Mouse (Mus musculus) liver, postnatal 0 days (tissue): ENCODE data around the gene Palb2. TPM values are rescaled to one million over a fixed set of nuclear protein-coding genes. Genes with fewer than 3 reads are reported as not detected.

Source experiments
- ATAC-seq: fragments of 200-750 bp; cut with Nextera tagmentation; 2 replicates; pipeline ENCODE4 v1.8.0; 2017; ENCODE audit warnings: mild to moderate bottlenecking, moderate library complexity
- DNase-seq: peaks from one replicate; pipeline ENCODE4 v3.0.0-alpha.2; 2016
- H3K27ac ChIP-seq: fragments of 300-500 bp; sonication (generic); 2 replicates; pipeline ENCODE4 v1.5.1; 2014; ENCODE audit warnings: antibody characterized with exemption, moderate library complexity, mild to moderate bottlenecking, low read depth
- H3K27me3 ChIP-seq: fragments of 300-500 bp; sonication (generic); 2 replicates; pipeline ENCODE4 v1.6.1; 2014; ENCODE audit warnings: low read length, control low read depth, mixed read lengths; ENCODE audit not compliant: insufficient read depth
- H3K36me3 ChIP-seq: fragments of 300-500 bp; sonication (generic); replicated peaks from 2 replicates; pipeline ENCODE4 v1.6.1; 2014; ENCODE audit warnings: mild to moderate bottlenecking, control low read depth, low read length, moderate library complexity, mixed read lengths; ENCODE audit not compliant: insufficient read depth
- H3K4me1 ChIP-seq: fragments of 300-500 bp; sonication (generic); 2 replicates; pipeline ENCODE4 v1.6.1; 2014; ENCODE audit warnings: antibody characterized with exemption, mild to moderate bottlenecking, control low read depth; ENCODE audit not compliant: insufficient read depth
- H3K4me2 ChIP-seq: fragments of 300-500 bp; sonication (generic); 2 replicates; pipeline ENCODE4 v1.6.1; 2014; ENCODE audit warnings: low read depth, mild to moderate bottlenecking, low read length, moderate library complexity, mixed read lengths
- H3K4me3 ChIP-seq: fragments of 300-500 bp; sonication (generic); 2 replicates; pipeline ENCODE4 v1.5.1; 2014; ENCODE audit warnings: low read depth, low read length
- H3K9ac ChIP-seq: fragments of 300-500 bp; sonication (generic); replicated peaks from 2 replicates; pipeline ENCODE4 v1.6.1; 2014; ENCODE audit warnings: mild to moderate bottlenecking, moderate library complexity
- H3K9me3 ChIP-seq: fragments of 300-500 bp; sonication (generic); 2 replicates; pipeline ENCODE4 v1.6.1; 2016; ENCODE audit warnings: mild to moderate bottlenecking, control low read depth, low read length, mixed read lengths
- CTCF ChIP-seq: sonication (generic); IDR thresholded peaks from 2 replicates; pipeline ENCODE4 v1.5.1; 2016; ENCODE audit warnings: antibody characterized with exemption, low read depth
- EP300 ChIP-seq: IDR thresholded peaks from 2 replicates; pipeline ENCODE4 v1.6.1; 2016; ENCODE audit warnings: antibody characterized with exemption, low read depth, mild to moderate bottlenecking
- WGBS: fragments of 180-500 bp; shearing (Covaris S2); extraction: QIAGEN DNeasy Blood & Tissue Kit; methylation state at CpG from one replicate; pipeline ENCODE4 v1.1.7; 2014; ENCODE audit not compliant: insufficient replicate concordance; 5-methylcytosine and 5-hydroxymethylcytosine counted together
- polyA plus RNA-seq: library from polyadenylated mRNA; unstranded; fragments of >200 nt; fragmentation: Nextera tagmentation; extraction: Ambion mirVana; gene quantifications from 2 replicates; pipeline ENCODE4 v1.2.1, GENCODE M21; 2015

Palb2 gene
- 4.5 and 6.5 TPM in 2 replicates for polyA plus RNA-seq

DNA sequence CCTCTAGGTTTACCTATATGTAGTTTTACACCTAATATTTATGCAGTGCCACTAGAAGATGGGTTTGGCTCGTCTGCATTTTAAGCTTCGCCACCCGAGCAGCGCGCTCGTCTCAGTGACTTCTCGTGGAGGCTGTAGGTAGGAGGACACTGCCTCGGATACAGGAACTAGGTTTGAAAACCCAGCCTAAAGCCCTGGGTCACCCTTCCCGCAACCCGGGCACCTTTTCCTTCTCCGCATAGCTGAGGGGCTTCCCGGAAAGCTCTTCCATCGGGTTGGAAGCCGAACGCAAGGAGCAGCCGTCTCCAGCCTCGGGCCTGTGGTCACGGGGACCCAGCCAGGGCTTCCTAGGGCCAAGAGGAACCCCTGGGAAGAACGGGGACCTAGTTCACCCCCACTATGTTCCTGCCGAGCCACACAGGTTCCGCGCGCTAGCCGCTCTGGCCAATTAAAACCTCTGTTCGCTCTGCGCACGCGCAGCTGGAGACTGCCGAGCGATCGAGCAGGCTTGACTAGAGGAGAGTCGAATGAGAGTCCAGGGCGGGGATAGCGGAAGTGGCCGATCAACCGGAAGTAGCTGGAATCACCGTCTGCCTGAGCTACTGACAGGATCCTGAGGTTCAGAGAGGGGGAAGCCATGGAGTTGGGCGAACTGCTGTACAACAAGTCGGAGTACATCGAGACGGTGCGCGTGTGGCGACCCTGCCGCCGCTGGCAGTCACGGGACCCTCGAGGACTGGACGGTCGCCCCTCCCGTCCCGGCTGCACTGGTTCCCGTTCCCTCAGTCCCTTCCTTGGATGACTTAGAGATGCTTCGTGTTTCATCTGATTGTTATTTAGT is at the start of gene Palb2, which contains the start of gene Dctn5:
TSS of gene Palb2 (minus strand) at position 489 of the 841 bp plus-strand sequence.
TSS of gene Dctn5 (plus strand) at position 545 of the 841 bp plus-strand sequence.
- DNase-seq (peak; percentile 99), ATAC-seq (peak; percentile 100)
- Histone ChIP-seq H3K27ac (peak within 1 kb of the TSS; percentile 75), H3K9me3 (no peaks in the 10 kb centered on the region), H3K36me3 (peaks cover 30% of the 10 kb centered on the region), H3K9ac (peak within 1 kb of the TSS; percentile 84), H3K4me2 (peak within 1 kb of the TSS; percentile 82), H3K27me3 (no peaks in the 10 kb centered on the region), H3K4me3 (peak within 1 kb of the TSS; percentile 75), H3K4me1 (peaks cover 7% of the 10 kb centered on the region)
- under 1% methylated on average over 54 of the region's 54 CpGs for WGBS
- TF ChIP-seq EP300 = no peak
- no peak for TF ChIP-seq CTCF

- Histone ChIP-seq H3K36me3 (no peaks in the 10 kb centered on the region), H3K4me2 (no peak overlapping the region), H3K4me1 (no peaks in the 10 kb centered on the region), H3K27me3 (no peaks in the 10 kb centered on the region), H3K9me3 (no peaks in the 10 kb centered on the region), H3K4me3 (no peak overlapping the region), H3K27ac (no peak overlapping the region), H3K9ac (no peak overlapping the region)
- TF ChIP-seq CTCF (no peak), EP300 (no peak)
- DNase-seq = no peak
- WGBS = 70% methylated on average over 7 of the region's 7 CpGs
- ATAC-seq = peak; percentile 76
These were observed 47.9 kb upstream of the Palb2 start for GRCm38 (mm10) chr7:122180720-122181119.

DNA sequence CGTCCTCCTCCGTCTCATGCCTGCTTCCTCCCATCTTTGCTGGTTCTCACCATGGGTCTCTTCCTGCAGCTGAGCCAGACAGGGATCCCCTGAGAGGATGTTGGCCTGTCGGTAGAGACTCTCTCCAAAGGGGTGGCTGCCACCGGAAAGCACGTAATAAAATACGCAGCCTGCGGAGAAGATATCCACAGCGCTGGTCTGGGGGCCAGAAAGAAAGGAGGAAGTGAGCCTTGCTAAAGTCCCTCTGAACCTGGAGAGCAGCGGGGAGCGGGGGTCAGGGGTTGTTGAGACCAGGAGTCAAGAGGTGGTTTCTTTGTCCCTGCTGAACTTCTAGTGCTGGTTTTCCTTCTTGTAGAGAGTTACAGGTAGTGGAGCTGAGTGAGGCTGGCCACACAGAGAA is 38.8 kb upstream of the Palb2 start:
- Histone ChIP-seq H3K36me3 (peaks cover 40% of the 10 kb centered on the region), H3K27ac (no peak overlapping the region), H3K4me2 (no peak overlapping the region), H3K9ac (no peak overlapping the region), H3K4me3 (no peak overlapping the region), H3K9me3 (no peaks in the 10 kb centered on the region), H3K4me1 (no peaks in the 10 kb centered on the region), H3K27me3 (no peaks in the 10 kb centered on the region)
- DNase-seq = no peak
- 51% methylated on average over 10 of the region's 10 CpGs for WGBS
- TF ChIP-seq EP300 (no peak), CTCF (no peak)
- ATAC-seq = no peak

GRCm38 (mm10) chr7:122170705-122171104 is 37.9 kb upstream of the Palb2 start:
- Histone ChIP-seq H3K4me1 (no peaks in the 10 kb centered on the region), H3K27me3 (no peaks in the 10 kb centered on the region), H3K27ac (no peak overlapping the region), H3K4me2 (no peak overlapping the region), H3K9me3 (no peaks in the 10 kb centered on the region), H3K4me3 (no peak overlapping the region), H3K36me3 (peaks cover 49% of the 10 kb centered on the region), H3K9ac (no peak overlapping the region)
- 86% methylated on average over 6 of the region's 6 CpGs for WGBS
- TF ChIP-seq CTCF = no peak
- TF ChIP-seq EP300 = no peak
- no peak for DNase-seq
- no peak for ATAC-seq

DNA sequence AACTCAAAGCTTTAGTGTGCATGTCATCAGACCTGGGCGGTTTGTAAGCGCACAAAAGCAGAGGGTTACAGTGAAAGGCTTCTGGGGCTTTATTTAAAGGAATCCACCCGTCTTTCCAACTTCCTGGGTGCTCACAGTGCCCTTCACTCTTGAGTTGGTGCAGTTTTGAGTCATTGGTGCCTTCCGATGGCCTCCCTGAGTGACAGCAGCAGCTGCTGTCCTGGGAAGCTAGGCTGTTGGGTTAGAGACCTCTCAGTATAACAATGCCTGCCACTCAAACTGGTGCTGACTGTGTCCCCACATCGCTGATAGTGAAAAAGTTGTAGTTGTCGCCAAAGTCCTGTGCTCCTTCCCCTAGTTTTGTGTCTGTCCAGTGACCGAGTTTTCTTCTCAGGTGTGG is 34.4 kb upstream of the Palb2 start:
- no peak overlapping the region for H3K9ac ChIP-seq
- no peak overlapping the region for H3K4me3 ChIP-seq
- peaks cover 80% of the 10 kb centered on the region for H3K36me3 ChIP-seq
- ATAC-seq = no peak
- no peaks in the 10 kb centered on the region for H3K4me1 ChIP-seq
- 92% methylated on average over 7 of the region's 7 CpGs for WGBS
- no peak for TF ChIP-seq CTCF
- no peak overlapping the region for H3K27ac ChIP-seq
- H3K9me3 ChIP-seq = no peaks in the 10 kb centered on the region
- no peak overlapping the region for H3K4me2 ChIP-seq
- no peaks in the 10 kb centered on the region for H3K27me3 ChIP-seq
- no peak for DNase-seq

DNA sequence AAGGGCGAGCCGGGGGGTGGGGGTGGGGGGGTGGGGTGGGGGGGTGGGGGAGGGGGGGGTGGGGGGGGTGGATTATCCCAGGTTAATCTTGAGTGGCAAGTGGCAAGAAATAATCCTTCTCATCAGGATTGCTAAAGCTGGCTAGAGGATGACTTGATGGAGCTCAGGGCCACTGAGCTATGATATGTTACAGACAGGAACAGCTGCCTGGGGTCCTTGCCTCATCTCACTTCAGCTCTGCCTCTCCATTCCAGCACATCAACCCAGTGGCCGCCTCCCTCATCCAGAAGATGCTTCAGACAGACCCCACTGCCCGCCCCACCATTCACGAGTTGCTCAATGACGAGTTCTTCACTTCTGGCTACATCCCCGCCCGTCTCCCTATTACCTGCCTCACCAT is 31.0 kb upstream of the Palb2 start:
- Histone ChIP-seq H3K36me3 (peaks cover 72% of the 10 kb centered on the region), H3K9me3 (no peaks in the 10 kb centered on the region), H3K4me3 (no peak overlapping the region), H3K4me2 (no peak overlapping the region), H3K9ac (no peak overlapping the region), H3K4me1 (peaks cover 16% of the 10 kb centered on the region; the same call in 1 of the 2 replicates), H3K27ac (no peak overlapping the region), H3K27me3 (no peaks in the 10 kb centered on the region)
- no peak for ATAC-seq
- no peak for DNase-seq
- WGBS = 91% methylated on average over 7 of the region's 8 CpGs
- TF ChIP-seq CTCF = no peak
- no peak for TF ChIP-seq EP300
